Comparison of ENCODE assay signal across 12 mouse cellular contexts in genomic region chr9:52277954-52278700, GRCm38 (mm10).
DNase-seq lines count a peak whose midpoint lies in the region; ATAC-seq and TF ChIP-seq lines count a peak whose summit lies in the region.
"Had no signal": no experiment of that assay in that cellular context is flagged by ENCODE, and none has a peak within 500 bp of the region (broad histone marks: within the 10 kb centered on the region; RNA-seq: fewer than 3 reads in every experiment).

No protein-coding gene starts in this region.

- H3K36me3 ChIP-seq in forebrain, embryonic 16.5 days (ENCODE audit: control insufficient read depth, insufficient read depth), result no peaks in the 10 kb centered on the region
- H3K36me3 ChIP-seq in midbrain, embryonic 16.5 days (ENCODE audit: control insufficient read depth, insufficient read depth, low read length), result no peaks in the 10 kb centered on the region
- H3K36me3 ChIP-seq: heart, embryonic 10.5 days; limb, embryonic 15.5 days had no signal

- H3K4me2 ChIP-seq in forebrain, embryonic 16.5 days (ENCODE audit: low read length), result peak overlapping the region; percentile 22; the same call in 1 of the 2 replicates
- H3K4me2 ChIP-seq in midbrain, embryonic 16.5 days (ENCODE audit: low read length), result peak overlapping the region; percentile 29
- H3K4me2 ChIP-seq: limb, embryonic 15.5 days had no signal

- TF ChIP-seq CTCF in layer of hippocampus, adult 2 months (conservative IDR thresholded peaks at IDR 0.05), result no peak

- peak overlapping the region; percentile 43; the same call in 1 of the 2 replicates for H3K27ac ChIP-seq in layer of hippocampus, adult 2 months
- H3K27ac ChIP-seq in forebrain, embryonic 16.5 days (ENCODE audit: low read length), result peak overlapping the region; percentile 85
- peak overlapping the region; percentile 48 for H3K27ac ChIP-seq in midbrain, embryonic 16.5 days (ENCODE audit: low read length)
- H3K27ac ChIP-seq: heart, embryonic 10.5 days; limb, embryonic 15.5 days had no signal

- no peak overlapping the region for H3K4me3 ChIP-seq in layer of hippocampus, adult 2 months
- no peak overlapping the region for H3K4me3 ChIP-seq in forebrain, embryonic 16.5 days (replicated peaks; ENCODE audit: low read length)
- no peak overlapping the region for H3K4me3 ChIP-seq in midbrain, embryonic 16.5 days (ENCODE audit: low read depth, low read length)
- H3K4me3 ChIP-seq: heart, embryonic 10.5 days; limb, embryonic 15.5 days had no signal

- H3K9me3 ChIP-seq in forebrain, embryonic 16.5 days (ENCODE audit: control insufficient read depth, low read length), result no peaks in the 10 kb centered on the region
- H3K9me3 ChIP-seq in midbrain, embryonic 16.5 days (replicated peaks; ENCODE audit: control insufficient read depth, low read length, poor library complexity, severe bottlenecking), result no peaks in the 10 kb centered on the region
- H3K9me3 ChIP-seq: heart, embryonic 10.5 days; limb, embryonic 15.5 days had no signal

- no peaks in the 10 kb centered on the region for H3K27me3 ChIP-seq in forebrain, embryonic 16.5 days (replicated peaks; ENCODE audit: control insufficient read depth, insufficient read depth, low read length)
- H3K27me3 ChIP-seq in midbrain, embryonic 16.5 days (ENCODE audit: control insufficient read depth, insufficient read depth, low read depth, low read length), result no peaks in the 10 kb centered on the region
- H3K27me3 ChIP-seq: limb, embryonic 15.5 days had no signal

- DNase-seq in layer of hippocampus, adult 2 months (ENCODE audit: low spot score in 2 of 2), result no peak
- no peak for DNase-seq in layer of hippocampus, postnatal 10 days (ENCODE audit: low spot score in 2 of 2)
- peak; percentile 55 for DNase-seq in brain, adult 2 months (ENCODE audit: low read depth, low spot score)
- DNase-seq in adrenal gland, postnatal 4 days (ENCODE audit: low spot score in 2 of 2), result no peak
- DNase-seq in kidney, adult 18-20 months, result no peak
- DNase-seq in heart, adult 9 months (ENCODE audit: low spot score in 2 of 2), result no peak
- DNase-seq: thymus, postnatal 4 days had no signal

- H3K9ac ChIP-seq in forebrain, embryonic 16.5 days (replicated peaks; ENCODE audit: low read depth, low read length), result no peak overlapping the region
- no peak overlapping the region for H3K9ac ChIP-seq in midbrain, embryonic 16.5 days (ENCODE audit: low read depth, low read length)
- H3K9ac ChIP-seq: limb, embryonic 15.5 days had no signal

- peak; percentile 89 for ATAC-seq in forebrain, embryonic 16.5 days
- peak; percentile 81; the same call in 1 of the 2 replicates for ATAC-seq in midbrain, embryonic 16.5 days
- ATAC-seq: inflammation-experienced regulatory T-cells, adult 6 months had no signal

- WGBS in forebrain, embryonic 16.5 days, result 3% methylated on average over 14 of the region's 14 CpGs
- 7% methylated on average over 14 of the region's 14 CpGs for WGBS in midbrain, embryonic 16.5 days

- H3K4me1 ChIP-seq in forebrain, embryonic 16.5 days (replicated peaks; ENCODE audit: control insufficient read depth, insufficient read depth, low read length), result peaks cover 23% of the 10 kb centered on the region
- peaks cover 30% of the 10 kb centered on the region for H3K4me1 ChIP-seq in midbrain, embryonic 16.5 days (ENCODE audit: control insufficient read depth, insufficient read depth, low read length)
- H3K4me1 ChIP-seq: limb, embryonic 15.5 days had no signal
